Mouse (Mus musculus): ENCODE measurements around the gene Fktn. TPM values are rescaled to one million over a fixed set of nuclear protein-coding genes. Genes with fewer than 3 reads are reported as not detected.

The Fktn gene
- polyA plus RNA-seq, 1 experiment: 2.3 TPM

GRCm38 (mm10) chr4:53823697-53824096, 109.9 kb downstream of the Fktn start:
- TF ChIP-seq POLR2A (IDR thresholded peaks at IDR 0.05; ENCODE audit: control insufficient read depth, extremely low read depth, insufficient read depth, low read length, poor library complexity): no peak
- no peak for TF ChIP-seq CTCF (IDR thresholded peaks at IDR 0.05; ENCODE audit: borderline replicate concordance, control insufficient read depth, extremely low read depth, insufficient read depth, low read length, poor library complexity)
- H3K27ac ChIP-seq (ENCODE audit: control insufficient read depth, insufficient read depth, low read length): no peak overlapping the region
- no peaks in the 10 kb centered on the region for H3K4me1 ChIP-seq (replicated peaks; ENCODE audit: control insufficient read depth, insufficient read depth, low read length)
- H3K36me3 ChIP-seq (ENCODE audit: control insufficient read depth, insufficient read depth, low read length): no peaks in the 10 kb centered on the region
- H3K4me3 ChIP-seq (ENCODE audit: control insufficient read depth, insufficient read depth, low read length): no peak overlapping the region
- no peaks in the 10 kb centered on the region for H3K27me3 ChIP-seq (ENCODE audit: control insufficient read depth, insufficient read depth, low read length)
- no peak for DNase-seq
- whole genome bisulfite sequencing: 57% methylated on average over 6 of the region's 6 CpGs

GRCm38 (mm10) chr4:53824831-53825230, 111.0 kb downstream of the Fktn start:
- TF ChIP-seq POLR2A (IDR thresholded peaks at IDR 0.05; ENCODE audit: control insufficient read depth, extremely low read depth, insufficient read depth, low read length, poor library complexity): no peak
- no peak for TF ChIP-seq CTCF (IDR thresholded peaks at IDR 0.05; ENCODE audit: borderline replicate concordance, control insufficient read depth, extremely low read depth, insufficient read depth, low read length, poor library complexity)
- 78% methylated on average over 4 of the region's 4 CpGs for WGBS
- DNase-seq: no peak
- H3K4me1 ChIP-seq (replicated peaks; ENCODE audit: control insufficient read depth, insufficient read depth, low read length): no peaks in the 10 kb centered on the region
- no peaks in the 10 kb centered on the region for H3K27me3 ChIP-seq (ENCODE audit: control insufficient read depth, insufficient read depth, low read length)
- no peak overlapping the region for H3K27ac ChIP-seq (ENCODE audit: control insufficient read depth, insufficient read depth, low read length)
- H3K36me3 ChIP-seq (ENCODE audit: control insufficient read depth, insufficient read depth, low read length): no peaks in the 10 kb centered on the region
- H3K4me3 ChIP-seq (ENCODE audit: control insufficient read depth, insufficient read depth, low read length): no peak overlapping the region

GRCm38 (mm10) chr4:53825821-53826605, 112.2 kb downstream of the Fktn start, which contains the start of gene Tmem38b:
Gene Tmem38b (plus strand): TSS chr4:53826045.
- peak; percentile 65 for DNase-seq
- H3K4me1 ChIP-seq (replicated peaks; ENCODE audit: control insufficient read depth, insufficient read depth, low read length): no peaks in the 10 kb centered on the region
- H3K27ac ChIP-seq (ENCODE audit: control insufficient read depth, insufficient read depth, low read length): no peak within 1 kb of the TSS
- peak within 1 kb of the TSS; percentile 83 for H3K4me3 ChIP-seq (ENCODE audit: control insufficient read depth, insufficient read depth, low read length)
- peak; percentile 42; the same call in 1 of the 2 replicates for TF ChIP-seq CTCF (IDR thresholded peaks at IDR 0.05; ENCODE audit: borderline replicate concordance, control insufficient read depth, extremely low read depth, insufficient read depth, low read length, poor library complexity)
- TF ChIP-seq POLR2A (IDR thresholded peaks at IDR 0.05; ENCODE audit: control insufficient read depth, extremely low read depth, insufficient read depth, low read length, poor library complexity): peak; percentile 44; the same call in 1 of the 2 replicates
- H3K36me3 ChIP-seq (ENCODE audit: control insufficient read depth, insufficient read depth, low read length): no peaks in the 10 kb centered on the region
- no peaks in the 10 kb centered on the region for H3K27me3 ChIP-seq (ENCODE audit: control insufficient read depth, insufficient read depth, low read length)
- under 1% methylated on average over 55 of the region's 55 CpGs for WGBS

GRCm38 (mm10) chr4:53826641-53827248, 112.9 kb downstream of the Fktn start:
- no peaks in the 10 kb centered on the region for H3K36me3 ChIP-seq (ENCODE audit: control insufficient read depth, insufficient read depth, low read length)
- no peaks in the 10 kb centered on the region for H3K4me1 ChIP-seq (replicated peaks; ENCODE audit: control insufficient read depth, insufficient read depth, low read length)
- no peak overlapping the region for H3K4me3 ChIP-seq (ENCODE audit: control insufficient read depth, insufficient read depth, low read length)
- H3K27me3 ChIP-seq (ENCODE audit: control insufficient read depth, insufficient read depth, low read length): no peaks in the 10 kb centered on the region
- TF ChIP-seq POLR2A (IDR thresholded peaks at IDR 0.05; ENCODE audit: control insufficient read depth, extremely low read depth, insufficient read depth, low read length, poor library complexity): no peak
- TF ChIP-seq CTCF (IDR thresholded peaks at IDR 0.05; ENCODE audit: borderline replicate concordance, control insufficient read depth, extremely low read depth, insufficient read depth, low read length, poor library complexity): no peak
- no peak overlapping the region for H3K27ac ChIP-seq (ENCODE audit: control insufficient read depth, insufficient read depth, low read length)
- no peak for DNase-seq
- WGBS: 14% methylated on average over 11 of the region's 11 CpGs

Other genes starting within 250 kb of the Fktn start
- gene Fsd1l, start 82.5 kb upstream of the Fktn start, polyA plus RNA-seq (2012; rRNA removed): 0.11 and 0.31 TPM in 2 replicates
- 0.05 TPM in 1 of 2 replicates, not detected in the other for gene Tal2, start 65.7 kb downstream of the Fktn start, polyA plus RNA-seq (2012; rRNA removed)
- 1.9 and 2.9 TPM in 2 replicates for gene Tmem38b, start 112.0 kb downstream of the Fktn start, polyA plus RNA-seq (2012; rRNA removed)

All from thymus, adult 2 months (tissue).